Comparison of ENCODE assay signal across 8 mouse cellular contexts in genomic region chr14:54578063-54578462, GRCm38 (mm10). TPM values are rescaled to one million over a fixed set of nuclear protein-coding genes. Genes with fewer than 3 reads are reported as not detected.
DNase-seq lines count a peak whose midpoint lies in the region; ATAC-seq and TF ChIP-seq lines count a peak whose summit lies in the region.

No protein-coding gene starts in this region.

- peaks cover 19% of the 10 kb centered on the region for H3K4me1 ChIP-seq in forebrain, embryonic 11.5 days (replicated peaks; ENCODE audit: control insufficient read depth, insufficient read depth, low read length)
- 0 out of 2 replicates have a peak, but pooled peaks cover 13% of the 10 kb centered on the region for H3K4me1 ChIP-seq in intestine, postnatal 0 days (replicated peaks; ENCODE audit: control insufficient read depth, insufficient read depth, low read length)
- peaks cover 28% of the 10 kb centered on the region for H3K4me1 ChIP-seq in stomach, embryonic 14.5 days (ENCODE audit: control insufficient read depth, insufficient read depth, low read length)

- H3K9ac ChIP-seq in forebrain, embryonic 11.5 days (ENCODE audit: low read length), result peak overlapping the region; percentile 95
- peak overlapping the region; percentile 84; the same call in 1 of the 2 replicates for H3K9ac ChIP-seq in intestine, postnatal 0 days (ENCODE audit: low read depth, low read length)
- peak overlapping the region; percentile 91 for H3K9ac ChIP-seq in stomach, embryonic 14.5 days (replicated peaks; ENCODE audit: low read depth, low read length)

- H3K36me3 ChIP-seq in forebrain, embryonic 11.5 days (ENCODE audit: control insufficient read depth, insufficient read depth, low read length), result no peaks in the 10 kb centered on the region
- H3K36me3 ChIP-seq in intestine, postnatal 0 days (ENCODE audit: control insufficient read depth, insufficient read depth), result no peaks in the 10 kb centered on the region
- H3K36me3 ChIP-seq in stomach, embryonic 14.5 days (ENCODE audit: control insufficient read depth, insufficient read depth, low read length), result 0 out of 2 replicates have a peak, but pooled peaks cover 3% of the 10 kb centered on the region

- ATAC-seq in frontal cortex, adult (ENCODE audit: low TSS enrichment), result peak; percentile 43
- no peak for ATAC-seq in forebrain, embryonic 11.5 days (replicated peaks; ENCODE audit: low FRiP score)
- ATAC-seq in intestine, postnatal 0 days, result no peak
- ATAC-seq in stomach, embryonic 14.5 days (ENCODE audit: insufficient number of reproducible peaks, insufficient read depth, low FRiP score, low read depth), result 0 out of 2 replicates have a peak, but pooled peaks have one; percentile 1

- peak overlapping the region; percentile 91 for H3K4me3 ChIP-seq in forebrain, embryonic 11.5 days (ENCODE audit: low read depth, low read length)
- H3K4me3 ChIP-seq in intestine, postnatal 0 days (ENCODE audit: low read depth, low read length), result peak overlapping the region; percentile 78
- H3K4me3 ChIP-seq in stomach, embryonic 14.5 days (ENCODE audit: low read depth, low read length), result peak overlapping the region; percentile 93

- peak overlapping the region; percentile 85 for H3K4me2 ChIP-seq in forebrain, embryonic 11.5 days (ENCODE audit: low read depth, low read length, severe bottlenecking)
- H3K4me2 ChIP-seq in intestine, postnatal 0 days (replicated peaks; ENCODE audit: low read depth), result peak overlapping the region; percentile 97
- H3K4me2 ChIP-seq in stomach, embryonic 14.5 days (replicated peaks; ENCODE audit: low read depth, low read length), result peak overlapping the region; percentile 75

- no peaks in the 10 kb centered on the region for H3K9me3 ChIP-seq in forebrain, embryonic 11.5 days (ENCODE audit: control insufficient read depth, low read length)
- no peaks in the 10 kb centered on the region for H3K9me3 ChIP-seq in intestine, postnatal 0 days (ENCODE audit: control insufficient read depth)
- no peaks in the 10 kb centered on the region for H3K9me3 ChIP-seq in stomach, embryonic 14.5 days (ENCODE audit: control insufficient read depth, low read depth, low read length)

- intact Hi-C loops in gastrocnemius, postnatal 14 days (cut with DNase I; ENCODE audit: low total_unique reads), result no loop called here

- no peak for DNase-seq in frontal cortex, postnatal 10 days (ENCODE audit: low spot score in 2 of 2)
- peak; percentile 79 for DNase-seq in NIH3T3 (ENCODE audit: low read depth)
- DNase-seq in forebrain, embryonic 11.5 days (ENCODE audit: low spot score), result peak; percentile 53
- peak; percentile 47 for DNase-seq in lung, postnatal 14 days
- DNase-seq in gastrocnemius, postnatal 14 days, result no peak

- H3K27ac ChIP-seq in forebrain, embryonic 11.5 days (ENCODE audit: low read depth, low read length), result peak overlapping the region; percentile 83
- peak overlapping the region; percentile 76; the same call in 1 of the 2 replicates for H3K27ac ChIP-seq in intestine, postnatal 0 days (ENCODE audit: low read depth, low read length)
- H3K27ac ChIP-seq in stomach, embryonic 14.5 days (ENCODE audit: low read length), result peak overlapping the region; percentile 95

- TF ChIP-seq CTCF in intestine, postnatal 0 days (IDR thresholded peaks at IDR 0.05; ENCODE audit: low read depth), result peak; percentile 80

- 2% methylated on average over 10 of the region's 10 CpGs for WGBS in forebrain, embryonic 11.5 days
- WGBS in intestine, postnatal 0 days, result under 1% methylated on average over 10 of the region's 10 CpGs
- under 1% methylated on average over 10 of the region's 10 CpGs for WGBS in stomach, embryonic 14.5 days

- H3K27me3 ChIP-seq in forebrain, embryonic 11.5 days (ENCODE audit: control insufficient read depth, insufficient read depth, low read length), result no peaks in the 10 kb centered on the region
- H3K27me3 ChIP-seq in intestine, postnatal 0 days (replicated peaks; ENCODE audit: control insufficient read depth, insufficient read depth, low read length), result no peaks in the 10 kb centered on the region
- H3K27me3 ChIP-seq in stomach, embryonic 14.5 days (ENCODE audit: control insufficient read depth, insufficient read depth, low read length), result no peaks in the 10 kb centered on the region

RNA-seq across cellular contexts. Expression of gene Ajuba, which starts 0.7 kb away (rescaled TPM):
- polyA plus RNA-seq in forebrain, embryonic 11.5 days (2014; fragmentation: Nextera tagmentation; extraction: Ambion mirVana), result 51.6 and 59.7 TPM in 2 replicates
- 13.1 and 15.1 TPM in 2 replicates for polyA plus RNA-seq in intestine, postnatal 0 days (2015; fragmentation: Nextera tagmentation; extraction: Ambion mirVana)
- 26.2 and 30.3 TPM in 2 replicates for polyA plus RNA-seq in stomach, embryonic 14.5 days (2014; fragmentation: Nextera tagmentation; extraction: Ambion mirVana)
- total RNA-seq in gastrocnemius, postnatal 14 days (2021), result 1 to 10 TPM; 5.7 to 5.8 TPM

RNA-seq across cellular contexts. Expression of gene Haus4, which starts 23.6 kb away (rescaled TPM):
- polyA plus RNA-seq in forebrain, embryonic 11.5 days (2014; fragmentation: Nextera tagmentation; extraction: Ambion mirVana), result 50.6 and 55.5 TPM in 2 replicates
- 28.2 and 29.4 TPM in 2 replicates for polyA plus RNA-seq in intestine, postnatal 0 days (2015; fragmentation: Nextera tagmentation; extraction: Ambion mirVana)
- 48.2 and 52.5 TPM in 2 replicates for polyA plus RNA-seq in stomach, embryonic 14.5 days (2014; fragmentation: Nextera tagmentation; extraction: Ambion mirVana)
- total RNA-seq in gastrocnemius, postnatal 14 days (2021), result 1 to 10 TPM; 5.8 to 6.5 TPM

RNA-seq across cellular contexts. Expression of gene 4931414P19Rik, which starts 27.7 kb away (rescaled TPM):
- 9.6 and 9.9 TPM in 2 replicates for polyA plus RNA-seq in forebrain, embryonic 11.5 days (2014; fragmentation: Nextera tagmentation; extraction: Ambion mirVana)
- polyA plus RNA-seq in intestine, postnatal 0 days (2015; fragmentation: Nextera tagmentation; extraction: Ambion mirVana), result 2.9 and 3.1 TPM in 2 replicates
- polyA plus RNA-seq in stomach, embryonic 14.5 days (2014; fragmentation: Nextera tagmentation; extraction: Ambion mirVana), result 7.9 and 8.3 TPM in 2 replicates
- total RNA-seq in gastrocnemius, postnatal 14 days (2021), result 1 to 10 TPM; 2.9 to 3.3 TPM

RNA-seq across cellular contexts. Expression of gene Psmb5, which starts 39.8 kb away (rescaled TPM):
- polyA plus RNA-seq in forebrain, embryonic 11.5 days (2014; fragmentation: Nextera tagmentation; extraction: Ambion mirVana), result 414 and 455 TPM in 2 replicates
- polyA plus RNA-seq in intestine, postnatal 0 days (2015; fragmentation: Nextera tagmentation; extraction: Ambion mirVana), result 246 and 274 TPM in 2 replicates
- polyA plus RNA-seq in stomach, embryonic 14.5 days (2014; fragmentation: Nextera tagmentation; extraction: Ambion mirVana), result 355 and 361 TPM in 2 replicates
- total RNA-seq in gastrocnemius, postnatal 14 days (2021), result 100 to 1,000 TPM; 196 to 203 TPM

RNA-seq across cellular contexts. Expression of gene Psmb11, which starts 43.2 kb away (rescaled TPM):
- polyA plus RNA-seq in forebrain, embryonic 11.5 days (2014; fragmentation: Nextera tagmentation; extraction: Ambion mirVana), result 0.05 TPM in 1 of 2 replicates, not detected in the other
- polyA plus RNA-seq in intestine, postnatal 0 days (2015; fragmentation: Nextera tagmentation; extraction: Ambion mirVana), result not detected in 2 replicates
- polyA plus RNA-seq in stomach, embryonic 14.5 days (2014; fragmentation: Nextera tagmentation; extraction: Ambion mirVana), result 0.06 TPM in 1 of 2 replicates, not detected in the other
- not detected for total RNA-seq in gastrocnemius, postnatal 14 days (2021)

Comparison
In these comparisons a context has a peak if more than half of its experiments do, and no peak if none do; other contexts are left out.
1. ATAC-seq: peak in frontal cortex, adult (single experiment) and stomach, embryonic 14.5 days (single experiment); none in forebrain, embryonic 11.5 days (single experiment) and intestine, postnatal 0 days (single experiment).
2. DNase-seq: peak in NIH3T3 (single experiment), forebrain, embryonic 11.5 days (single experiment) and lung, postnatal 14 days (single experiment); none in frontal cortex, postnatal 10 days (0 of 2) and gastrocnemius, postnatal 14 days (single experiment).
3. Peak in every context shown above with its lines, with median percentiles within 50 percentile points of each other: H3K27ac ChIP-seq, H3K4me2 ChIP-seq, H3K4me3 ChIP-seq and H3K9ac ChIP-seq.